Mouse (Mus musculus) hindbrain, embryonic 15.5 days (tissue): ENCODE results near the gene Ctnnd1. TPM values are rescaled to one million over a fixed set of nuclear protein-coding genes. Genes with fewer than 3 reads are reported as not detected.

ENCODE experiments used
- ATAC-seq: fragments of 200-750 bp; cut with Nextera tagmentation; 2 replicates; pipeline ENCODE4 v1.8.0; 2017; ENCODE audit warnings: low read depth, moderate number of reproducible peaks, moderate TSS enrichment; ENCODE audit not compliant: low FRiP score
- H3K27ac ChIP-seq: fragments of 300-500 bp; sonication (generic); replicated peaks from 2 replicates; pipeline ENCODE4 v1.5.1; 2015; ENCODE audit warnings: mild to moderate bottlenecking, inconsistent platforms
- H3K27me3 ChIP-seq: fragments of 300-500 bp; sonication (generic); 2 replicates; pipeline ENCODE4 v1.6.1; 2015; ENCODE audit warnings: control low read depth, inconsistent platforms
- H3K36me3 ChIP-seq: fragments of 300-500 bp; sonication (generic); 2 replicates; pipeline ENCODE4 v1.6.1; 2015; ENCODE audit warnings: control low read depth, inconsistent platforms
- H3K4me1 ChIP-seq: fragments of 300-500 bp; sonication (generic); replicated peaks from 2 replicates; pipeline ENCODE4 v1.6.1; 2015; ENCODE audit warnings: control low read depth, inconsistent platforms
- H3K4me2 ChIP-seq: fragments of 300-500 bp; sonication (generic); 2 replicates; pipeline ENCODE4 v1.6.1; 2015; ENCODE audit warnings: moderate library complexity, mild to moderate bottlenecking, inconsistent platforms
- H3K4me3 ChIP-seq: fragments of 300-500 bp; sonication (generic); 2 replicates; pipeline ENCODE4 v1.5.1; 2015; ENCODE audit warnings: mild to moderate bottlenecking, inconsistent platforms
- H3K9ac ChIP-seq: fragments of 300-500 bp; sonication (generic); 2 replicates; pipeline ENCODE4 v1.6.1; 2015; ENCODE audit warnings: inconsistent platforms
- H3K9me3 ChIP-seq: fragments of 300-500 bp; sonication (generic); 2 replicates; pipeline ENCODE4 v1.6.1; 2016; ENCODE audit warnings: control low read depth, inconsistent platforms
- WGBS: fragments of 180-500 bp; shearing (Covaris S2); methylation state at CpG from one replicate; pipeline ENCODE4 v1.1.7; 2015; 5-methylcytosine and 5-hydroxymethylcytosine counted together
- polyA plus RNA-seq: library from polyadenylated mRNA; unstranded; fragments of >200 nt; fragmentation: Nextera tagmentation; extraction: Ambion mirVana; gene quantifications from 2 replicates; pipeline ENCODE4 v1.2.1, GENCODE M21; 2015

Ctnnd1 gene
- polyA plus RNA-seq, 1 experiment from 2014 or later = 32.7 TPM

DNA sequence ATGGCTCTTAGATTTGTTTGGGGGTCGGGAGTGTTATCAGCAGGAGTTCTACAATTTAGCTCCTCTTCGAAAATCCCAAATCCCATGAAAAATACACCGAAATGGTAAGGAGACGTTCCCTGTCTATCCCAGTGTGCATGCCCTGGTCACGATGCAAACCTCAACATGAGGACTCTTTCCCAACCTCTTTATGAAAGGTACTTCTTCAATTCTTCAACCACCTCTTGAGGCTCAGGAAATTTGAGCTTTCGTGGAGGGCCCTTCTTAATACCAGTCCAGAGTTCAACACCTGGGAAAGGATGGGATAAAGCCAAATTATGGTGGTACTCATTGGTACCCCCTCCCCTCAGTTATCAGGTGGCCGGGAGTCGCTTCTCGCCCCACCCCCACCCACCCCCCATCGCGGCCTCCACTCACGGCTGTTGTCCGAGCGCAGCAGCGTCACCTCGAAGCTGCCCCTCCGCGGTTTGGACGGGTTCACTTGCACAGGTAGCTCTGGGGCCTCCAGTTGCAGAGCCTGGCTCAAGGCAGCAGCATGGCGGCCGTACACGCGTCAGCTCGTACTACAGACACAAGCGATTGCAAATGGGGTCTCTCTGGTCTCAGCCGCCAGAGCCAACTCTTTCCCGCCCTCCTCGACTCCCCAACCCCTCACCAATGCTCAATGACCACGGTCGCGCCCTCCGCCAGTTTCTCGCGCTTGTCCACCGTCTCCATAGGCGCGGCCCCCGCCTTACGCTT lies 19.4 kb upstream of the Ctnnd1 start:
- 2% methylated on average over 39 of the region's 39 CpGs for WGBS
- Histone ChIP-seq H3K4me3 (peak overlapping the region; percentile 95), H3K9me3 (no peaks in the 10 kb centered on the region), H3K27me3 (no peaks in the 10 kb centered on the region), H3K4me2 (peak overlapping the region; percentile 75), H3K36me3 (peaks cover 31% of the 10 kb centered on the region), H3K27ac (peak overlapping the region; percentile 94), H3K9ac (peak overlapping the region; percentile 92), H3K4me1 (peaks cover 19% of the 10 kb centered on the region)
- peak; percentile 88 for ATAC-seq

DNA sequence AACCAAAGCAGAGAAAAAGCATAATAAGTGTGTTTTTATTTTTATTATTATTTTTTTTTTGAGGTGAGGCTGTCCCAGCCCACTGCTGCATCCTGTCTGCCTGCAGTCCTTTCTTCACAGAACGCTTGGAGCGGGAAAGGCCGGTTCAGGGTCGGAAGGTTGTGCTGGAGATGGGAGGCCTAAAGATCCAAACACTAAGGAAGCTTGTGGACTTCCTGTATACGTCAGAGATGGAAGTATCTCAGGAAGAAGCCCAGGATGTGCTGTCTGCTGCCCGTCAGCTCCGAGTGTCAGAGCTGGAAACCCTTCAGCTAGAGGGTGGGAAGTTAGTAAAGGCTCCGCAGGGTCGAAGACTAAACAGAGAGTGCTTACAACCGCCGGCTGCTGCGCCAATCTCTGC lies 15.5 kb upstream of the Ctnnd1 start:
- 70% methylated on average over 12 of the region's 12 CpGs for WGBS

DNA sequence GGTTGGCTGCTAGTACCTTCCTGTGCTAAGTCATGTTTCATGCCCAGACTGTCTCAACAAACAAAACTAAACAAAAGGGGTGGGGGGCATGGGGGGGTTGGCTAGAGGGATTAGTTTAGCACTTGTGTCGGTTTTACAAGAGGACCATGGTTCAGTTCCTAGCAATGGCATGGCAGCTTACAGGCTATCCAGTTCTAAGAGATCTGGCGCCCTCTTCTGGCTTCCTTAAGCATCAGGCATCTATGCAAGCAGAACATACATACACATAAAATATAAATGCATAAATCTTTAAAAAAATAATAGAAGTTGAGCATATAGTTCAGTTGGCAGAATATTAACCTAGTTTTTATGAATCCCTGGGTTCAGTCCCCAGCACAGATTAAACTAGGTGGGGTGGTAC lies 12.3 kb upstream of the Ctnnd1 start:
- WGBS = 35% methylated on average over 2 of the region's 2 CpGs
- Histone ChIP-seq H3K27me3 (no peaks in the 10 kb centered on the region), H3K4me1 (no peaks in the 10 kb centered on the region), H3K9ac (no peak overlapping the region), H3K4me3 (no peak overlapping the region), H3K4me2 (no peak overlapping the region), H3K9me3 (no peaks in the 10 kb centered on the region), H3K36me3 (no peaks in the 10 kb centered on the region), H3K27ac (no peak overlapping the region)
- ATAC-seq = no peak

More for the DNA sequence above, 15.5 kb upstream of the Ctnnd1 start:
- H3K9ac ChIP-seq = no peak overlapping the region
- ATAC-seq = no peak
- H3K36me3 ChIP-seq = peaks cover 6% of the 10 kb centered on the region; the same call in 1 of the 2 replicates
- no peak overlapping the region for H3K4me2 ChIP-seq
- no peaks in the 10 kb centered on the region for H3K27me3 ChIP-seq
- H3K4me3 ChIP-seq = no peak overlapping the region
- no peak overlapping the region for H3K27ac ChIP-seq
- no peaks in the 10 kb centered on the region for H3K9me3 ChIP-seq
- peaks cover 15% of the 10 kb centered on the region for H3K4me1 ChIP-seq

DNA sequence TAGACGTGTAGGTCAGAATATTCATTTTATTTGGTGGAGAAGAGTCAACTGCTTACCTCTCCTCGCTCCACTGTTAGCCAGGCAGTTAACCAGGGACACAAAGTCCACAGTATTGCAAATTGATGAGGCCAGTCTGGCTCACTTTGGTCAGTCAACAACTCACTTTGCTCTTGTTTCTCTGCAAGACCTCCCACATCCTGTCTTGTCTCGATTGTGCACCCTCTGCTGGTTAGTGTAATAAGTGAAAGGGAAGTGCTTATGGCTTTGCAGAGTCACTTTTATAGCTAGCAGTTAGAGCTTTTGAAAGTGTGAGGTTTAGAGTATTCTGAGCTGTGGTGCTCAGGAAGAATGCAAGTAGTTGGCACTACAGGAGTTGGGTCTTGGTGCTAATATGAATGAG lies 9.7 kb upstream of the Ctnnd1 start:
- no peaks in the 10 kb centered on the region for H3K27me3 ChIP-seq
- WGBS = 68% methylated on average over 3 of the region's 3 CpGs
- H3K4me2 ChIP-seq = no peak overlapping the region
- no peak for ATAC-seq
- H3K4me3 ChIP-seq = no peak overlapping the region
- H3K9me3 ChIP-seq = no peaks in the 10 kb centered on the region
- H3K36me3 ChIP-seq = no peaks in the 10 kb centered on the region
- no peaks in the 10 kb centered on the region for H3K4me1 ChIP-seq
- H3K27ac ChIP-seq = no peak overlapping the region
- no peak overlapping the region for H3K9ac ChIP-seq

DNA sequence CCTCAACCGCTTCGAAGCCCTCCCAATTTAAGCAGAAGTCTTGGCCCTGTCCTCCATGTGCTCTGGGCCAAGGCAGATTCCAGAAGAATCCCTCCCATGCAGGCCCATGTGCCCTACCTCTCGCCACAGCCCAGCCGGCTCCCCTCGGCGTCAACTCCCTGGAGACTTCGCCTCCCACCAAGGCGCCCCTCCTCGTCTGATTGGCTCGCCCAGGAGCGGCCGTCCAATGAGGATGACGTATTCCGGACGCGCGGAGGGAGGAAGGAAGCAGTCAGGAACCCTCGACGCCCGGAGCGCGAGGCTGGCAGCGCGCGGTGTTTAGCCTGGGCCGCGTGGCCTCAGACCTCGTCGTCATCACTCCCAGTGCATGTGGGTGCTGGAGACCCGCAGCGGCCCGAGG lies 8.2 kb upstream of the Ctnnd1 start, which contains the start of gene Btbd18:
Btbd18 (plus strand) TSS at position 274 of the 400 bp plus-strand sequence.
- no peaks in the 10 kb centered on the region for H3K36me3 ChIP-seq
- H3K27me3 ChIP-seq = no peaks in the 10 kb centered on the region
- 93% methylated on average over 32 of the region's 32 CpGs for WGBS
- H3K4me1 ChIP-seq = no peaks in the 10 kb centered on the region
- no peak within 1 kb of the TSS for H3K9ac ChIP-seq
- no peak within 1 kb of the TSS for H3K27ac ChIP-seq
- H3K4me3 ChIP-seq = no peak within 1 kb of the TSS
- ATAC-seq = no peak
- H3K9me3 ChIP-seq = no peaks in the 10 kb centered on the region
- H3K4me2 ChIP-seq = no peak within 1 kb of the TSS

DNA sequence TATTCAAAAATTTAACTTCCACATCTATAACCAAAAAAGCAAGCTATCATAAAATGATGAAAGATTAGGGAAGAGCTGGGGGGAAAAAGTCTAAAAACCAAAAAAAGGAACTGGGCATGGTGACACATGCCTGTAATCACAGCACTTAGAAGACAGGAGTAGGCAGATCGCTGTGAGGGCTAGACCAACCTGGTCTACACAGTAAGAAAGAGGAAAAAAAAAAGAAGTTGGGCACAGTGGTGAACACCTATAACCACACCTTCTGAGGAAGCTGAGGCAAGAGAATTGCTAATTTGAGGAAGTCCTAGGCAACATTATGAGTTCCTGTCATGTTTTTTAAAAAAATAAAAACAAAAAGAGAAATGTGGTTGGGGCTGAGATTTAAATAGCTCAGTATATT lies 5.3 kb upstream of the Ctnnd1 start:
- H3K4me1 ChIP-seq = 0 out of 2 replicates have a peak, but pooled peaks cover 9% of the 10 kb centered on the region
- no peak overlapping the region for H3K4me2 ChIP-seq
- WGBS = 71% methylated on average over 1 of the region's 1 CpGs
- H3K4me3 ChIP-seq = no peak overlapping the region
- H3K9me3 ChIP-seq = no peaks in the 10 kb centered on the region
- no peak overlapping the region for H3K9ac ChIP-seq
- ATAC-seq = no peak
- no peaks in the 10 kb centered on the region for H3K36me3 ChIP-seq
- no peaks in the 10 kb centered on the region for H3K27me3 ChIP-seq
- H3K27ac ChIP-seq = no peak overlapping the region

DNA sequence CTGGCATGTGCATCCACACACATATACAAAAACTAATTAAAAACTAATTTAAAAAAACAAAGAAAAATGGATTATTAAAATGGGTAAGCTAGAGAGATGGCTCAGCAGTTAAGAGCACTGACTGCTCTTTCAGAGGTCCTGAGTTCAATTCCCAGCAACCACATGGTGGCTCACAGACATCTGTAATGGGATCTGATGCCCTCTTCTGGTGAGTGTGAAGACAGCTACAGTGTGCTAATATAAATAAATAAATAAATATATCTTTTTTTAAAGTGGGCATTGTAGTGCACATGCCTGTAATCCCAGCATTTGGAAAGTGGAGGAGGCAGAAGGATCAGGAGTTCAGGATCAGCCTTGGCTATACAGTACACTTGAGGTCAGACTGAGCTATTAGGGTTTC lies 2.8 kb upstream of the Ctnnd1 start:
- Histone ChIP-seq H3K9ac (no peak overlapping the region), H3K36me3 (no peaks in the 10 kb centered on the region), H3K4me3 (no peak overlapping the region), H3K4me1 (0 out of 2 replicates have a peak, but pooled peaks cover 9% of the 10 kb centered on the region), H3K27ac (no peak overlapping the region), H3K9me3 (no peaks in the 10 kb centered on the region), H3K4me2 (no peak overlapping the region), H3K27me3 (no peaks in the 10 kb centered on the region)
- ATAC-seq = no peak

DNA sequence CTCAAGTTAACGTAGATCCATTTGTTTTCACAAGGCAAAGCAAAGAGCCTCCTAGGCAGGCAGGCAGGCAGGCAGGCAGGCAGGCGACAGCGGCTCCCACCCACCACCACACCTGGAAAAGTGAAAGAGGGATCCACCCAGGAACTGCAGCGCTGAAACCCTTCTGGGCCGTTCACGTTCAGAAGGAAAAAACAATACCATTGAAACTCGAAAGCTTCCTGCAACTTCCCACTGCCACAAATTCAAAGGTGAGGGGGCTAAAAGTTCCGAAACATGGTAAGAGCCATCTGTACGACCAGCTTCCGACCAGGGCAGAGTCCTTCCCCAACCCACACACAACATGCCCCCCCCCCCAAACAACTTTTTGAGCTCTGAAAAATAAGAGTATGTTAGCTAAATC lies 891 bp downstream of the Ctnnd1 start:
- peak overlapping the region; percentile 96 for H3K27ac ChIP-seq
- peak overlapping the region; percentile 82 for H3K4me2 ChIP-seq
- peaks cover 31% of the 10 kb centered on the region for H3K4me1 ChIP-seq
- peak overlapping the region; percentile 65 for H3K4me3 ChIP-seq
- no peak for ATAC-seq
- no peaks in the 10 kb centered on the region for H3K27me3 ChIP-seq
- H3K36me3 ChIP-seq = no peaks in the 10 kb centered on the region
- H3K9ac ChIP-seq = peak overlapping the region; percentile 80
- no peaks in the 10 kb centered on the region for H3K9me3 ChIP-seq
- WGBS = under 1% methylated on average over 10 of the region's 10 CpGs

DNA sequence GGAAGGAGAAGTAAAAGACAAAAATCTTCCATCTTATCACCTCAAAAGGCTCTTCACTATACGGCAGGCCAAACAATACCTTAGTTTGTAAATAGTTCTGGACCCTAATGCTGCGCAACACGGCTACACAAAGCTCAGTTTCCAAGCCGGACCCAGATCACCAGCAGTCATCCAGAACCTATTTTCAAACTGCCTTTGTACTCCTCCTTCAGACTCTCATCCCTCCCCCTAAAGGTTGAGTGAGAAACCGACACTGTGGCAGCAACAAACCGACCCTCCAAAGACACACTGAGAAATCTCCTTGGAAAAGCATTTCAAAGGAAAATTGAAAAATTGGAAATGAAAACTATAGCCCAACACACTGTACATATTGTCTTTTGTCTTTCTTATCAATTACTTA lies 2.2 kb downstream of the Ctnnd1 start:
- Histone ChIP-seq H3K9ac (peak overlapping the region; percentile 80), H3K9me3 (no peaks in the 10 kb centered on the region), H3K27ac (peak overlapping the region; percentile 76), H3K4me1 (peaks cover 34% of the 10 kb centered on the region), H3K4me3 (peak overlapping the region; percentile 65), H3K36me3 (no peaks in the 10 kb centered on the region), H3K4me2 (peak overlapping the region; percentile 82), H3K27me3 (no peaks in the 10 kb centered on the region)
- ATAC-seq = peak; percentile 50; the same call in 1 of the 2 replicates
- 12% methylated on average over 6 of the region's 6 CpGs for WGBS

DNA sequence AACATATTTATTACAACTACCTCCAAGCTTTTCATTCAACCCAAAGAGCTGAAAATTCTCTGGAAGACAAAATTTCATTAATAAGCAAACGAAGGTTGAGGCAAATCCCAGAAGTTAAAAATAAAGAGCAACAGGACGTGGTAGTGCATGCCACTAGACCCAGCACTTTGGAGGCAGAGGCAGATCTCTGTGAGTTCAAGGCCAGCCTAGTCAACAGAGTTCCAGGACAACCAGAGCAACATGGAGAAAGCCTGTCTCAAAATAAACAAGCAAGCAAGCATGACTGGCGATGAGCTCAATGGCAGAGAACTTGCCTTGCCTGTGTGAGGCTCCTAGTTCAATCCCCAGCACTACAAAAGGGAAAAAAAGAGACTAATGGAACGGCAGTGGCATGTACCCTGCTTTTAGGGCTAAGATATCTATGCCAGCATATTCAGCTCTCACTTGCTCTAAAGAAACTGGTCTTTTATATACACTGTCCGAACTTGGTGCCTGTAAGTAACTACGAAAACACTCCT lies 3.5 kb downstream of the Ctnnd1 start:
- no peak overlapping the region for H3K9ac ChIP-seq
- WGBS = 89% methylated on average over 6 of the region's 6 CpGs
- no peak for ATAC-seq

DNA sequence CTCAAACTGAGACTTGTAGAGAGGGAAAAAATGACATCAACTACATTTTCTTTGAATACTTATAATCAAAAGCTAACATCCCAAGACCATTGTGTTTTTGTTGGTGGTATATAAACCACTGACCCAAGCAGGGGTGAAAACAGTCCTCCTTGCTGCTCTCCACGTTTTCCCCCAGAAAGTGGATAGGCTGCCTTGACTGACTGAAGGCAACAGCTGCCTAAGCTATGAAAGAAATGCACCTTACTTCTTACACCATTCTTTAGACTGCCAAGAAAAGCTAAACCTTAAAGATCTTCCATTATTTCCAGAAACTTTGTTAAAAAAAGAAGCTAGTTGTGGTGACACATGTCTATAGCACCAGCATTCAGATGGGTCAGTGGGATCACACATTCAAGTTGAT lies 4.4 kb downstream of the Ctnnd1 start:
- Histone ChIP-seq H3K36me3 (no peaks in the 10 kb centered on the region), H3K9me3 (no peaks in the 10 kb centered on the region), H3K27ac (no peak overlapping the region), H3K27me3 (no peaks in the 10 kb centered on the region), H3K9ac (no peak overlapping the region), H3K4me2 (peak overlapping the region; percentile 82; the same call in 1 of the 2 replicates), H3K4me3 (no peak overlapping the region), H3K4me1 (peaks cover 31% of the 10 kb centered on the region)
- 87% methylated on average over 1 of the region's 1 CpGs for WGBS
- ATAC-seq = no peak

More for the DNA sequence above, 3.5 kb downstream of the Ctnnd1 start:
- Histone ChIP-seq H3K4me1 (peaks cover 39% of the 10 kb centered on the region), H3K4me2 (peak overlapping the region; percentile 82), H3K4me3 (peak overlapping the region; percentile 65), H3K9me3 (no peaks in the 10 kb centered on the region), H3K27ac (no peak overlapping the region), H3K36me3 (no peaks in the 10 kb centered on the region), H3K27me3 (no peaks in the 10 kb centered on the region)

DNA sequence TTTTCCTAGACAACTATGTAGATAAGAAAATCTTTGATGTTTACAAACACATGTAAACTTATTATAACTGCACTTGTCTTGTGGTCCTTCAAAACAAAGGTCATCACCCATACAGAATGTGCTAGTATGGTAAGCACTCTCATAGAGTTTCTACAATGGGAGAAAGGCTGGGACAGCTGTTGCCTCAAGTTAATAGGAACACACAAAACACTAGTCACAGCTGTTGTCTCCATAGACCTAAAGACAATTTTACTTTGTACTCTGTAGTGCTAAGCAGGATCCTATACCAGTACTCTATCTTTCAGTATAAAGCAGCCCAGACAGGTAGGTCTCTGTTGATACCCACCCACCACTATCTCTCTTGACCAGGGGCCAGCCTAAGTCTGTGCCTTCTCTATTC lies 9.7 kb downstream of the Ctnnd1 start:
- no peak overlapping the region for H3K9ac ChIP-seq
- no peaks in the 10 kb centered on the region for H3K36me3 ChIP-seq
- no peaks in the 10 kb centered on the region for H3K27me3 ChIP-seq
- H3K4me1 ChIP-seq = peaks cover 41% of the 10 kb centered on the region
- ATAC-seq = no peak
- H3K27ac ChIP-seq = no peak overlapping the region
- no peak overlapping the region for H3K4me3 ChIP-seq
- no peaks in the 10 kb centered on the region for H3K9me3 ChIP-seq
- H3K4me2 ChIP-seq = no peak overlapping the region
